Mouse (Mus musculus) limb, embryonic 12.5 days (tissue): ENCODE results near the gene Ino80d. TPM values are rescaled to one million over a fixed set of nuclear protein-coding genes. Genes with fewer than 3 reads are reported as not detected.
A peak's percentile ranks its signal among the peaks of the same experiment; 100 is the strongest.

Experiments
- ATAC-seq: fragments of 200-750 bp; cut with Nextera tagmentation; 2 replicates; pipeline ENCODE4 v1.8.0; 2017; ENCODE audit warnings: low read depth, moderate TSS enrichment; ENCODE audit not compliant: insufficient number of reproducible peaks, insufficient read depth, low FRiP score, low TSS enrichment
- H3K27ac ChIP-seq: fragments of 300-500 bp; sonication (generic); 2 replicates; pipeline ENCODE4 v1.5.1; 2016; ENCODE audit warnings: mild to moderate bottlenecking, moderate library complexity
- H3K27me3 ChIP-seq: fragments of 300-500 bp; sonication (generic); 2 replicates; pipeline ENCODE4 v1.6.1; 2016; ENCODE audit warnings: mild to moderate bottlenecking, moderate library complexity
- H3K36me3 ChIP-seq: fragments of 300-500 bp; sonication (generic); 2 replicates; pipeline ENCODE4 v1.6.1; 2016; ENCODE audit warnings: mild to moderate bottlenecking, moderate library complexity
- H3K4me1 ChIP-seq: fragments of 300-500 bp; sonication (generic); replicated peaks from 2 replicates; pipeline ENCODE4 v1.6.1; 2016
- H3K4me2 ChIP-seq: fragments of 300-500 bp; sonication (generic); 2 replicates; pipeline ENCODE4 v1.6.1; 2016; ENCODE audit warnings: mild to moderate bottlenecking, moderate library complexity
- H3K4me3 ChIP-seq: fragments of 300-500 bp; sonication (generic); replicated peaks from 2 replicates; pipeline ENCODE4 v1.5.1; 2016; ENCODE audit warnings: mild to moderate bottlenecking
- H3K9ac ChIP-seq: fragments of 300-500 bp; sonication (generic); replicated peaks from 2 replicates; pipeline ENCODE4 v1.6.1; 2016; ENCODE audit warnings: mild to moderate bottlenecking, moderate library complexity
- H3K9me3 ChIP-seq: fragments of 300-500 bp; sonication (generic); 2 replicates; pipeline ENCODE4 v1.6.1; 2016; ENCODE audit warnings: mild to moderate bottlenecking, moderate library complexity
- WGBS: fragments of 180-500 bp; shearing (Covaris S2); methylation state at CpG from one replicate; pipeline ENCODE4 v1.1.7; 2016; 5-methylcytosine and 5-hydroxymethylcytosine counted together
- polyA plus RNA-seq: library from polyadenylated mRNA; unstranded; fragments of >200 nt; fragmentation: Nextera tagmentation; extraction: Ambion mirVana; gene quantifications from 2 replicates; pipeline ENCODE4 v1.2.1, GENCODE M21; 2016

The Ino80d gene
- polyA plus RNA-seq, 1 experiment from 2014 or later, result 9.9 TPM

GRCm38 (mm10) chr1:62986267-62986666, 128.2 kb downstream of the Ino80d start:
- Histone ChIP-seq H3K4me2 (peak overlapping the region; percentile 37), H3K27ac (no peak overlapping the region), H3K27me3 (no peaks in the 10 kb centered on the region; the same call in 1 of the 2 replicates), H3K36me3 (no peaks in the 10 kb centered on the region), H3K9me3 (no peaks in the 10 kb centered on the region), H3K4me3 (no peak overlapping the region), H3K4me1 (no peaks in the 10 kb centered on the region), H3K9ac (no peak overlapping the region)
- 24% methylated on average over 7 of the region's 7 CpGs for WGBS
- no peak for ATAC-seq

DNA sequence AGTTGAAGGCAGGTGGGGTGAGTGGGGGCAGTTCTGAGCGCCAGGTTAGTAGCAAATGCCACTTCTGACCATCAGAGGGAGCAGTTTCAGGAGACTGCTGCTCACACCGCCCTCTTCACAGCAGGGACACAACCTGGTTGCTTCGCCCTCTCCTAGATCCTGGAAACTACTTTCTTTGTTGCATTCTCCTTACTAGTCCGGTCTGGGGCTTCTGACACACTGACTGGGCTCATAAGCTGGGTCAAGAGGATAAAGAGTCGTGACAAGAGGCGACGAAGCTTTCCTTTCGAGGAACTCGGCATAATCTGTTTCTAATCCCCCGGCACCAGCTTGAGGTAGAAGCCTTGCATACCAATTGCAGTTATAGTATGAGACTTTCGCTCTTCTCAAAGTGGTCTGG, 129.9 kb downstream of the Ino80d start:
- no peak for ATAC-seq

GRCm38 (mm10) chr1:62976742-62977141, 137.7 kb downstream of the Ino80d start:
- no peaks in the 10 kb centered on the region for H3K36me3 ChIP-seq
- H3K4me3 ChIP-seq, result no peak overlapping the region
- no peak overlapping the region for H3K9ac ChIP-seq
- H3K27ac ChIP-seq, result no peak overlapping the region
- no peaks in the 10 kb centered on the region for H3K4me1 ChIP-seq
- H3K27me3 ChIP-seq, result no peaks in the 10 kb centered on the region
- peaks cover 3% of the 10 kb centered on the region; the same call in 1 of the 2 replicates for H3K9me3 ChIP-seq
- WGBS, result 85% methylated on average over 3 of the region's 3 CpGs
- no peak overlapping the region for H3K4me2 ChIP-seq
- no peak for ATAC-seq

More for the DNA sequence above, 129.9 kb downstream of the Ino80d start:
- H3K27ac ChIP-seq, result no peak overlapping the region
- peak overlapping the region; percentile 17; the same call in 1 of the 2 replicates for H3K4me3 ChIP-seq
- H3K9me3 ChIP-seq, result no peaks in the 10 kb centered on the region
- H3K9ac ChIP-seq, result no peak overlapping the region
- no peaks in the 10 kb centered on the region for H3K4me1 ChIP-seq
- no peaks in the 10 kb centered on the region for H3K36me3 ChIP-seq
- H3K4me2 ChIP-seq, result peak overlapping the region; percentile 40
- H3K27me3 ChIP-seq, result no peaks in the 10 kb centered on the region; the same call in 1 of the 2 replicates
- WGBS, result 36% methylated on average over 11 of the region's 11 CpGs

GRCm38 (mm10) chr1:62966885-62967284, 147.6 kb downstream of the Ino80d start:
- WGBS, result 19% methylated on average over 5 of the region's 5 CpGs
- Histone ChIP-seq H3K27me3 (no peaks in the 10 kb centered on the region), H3K4me2 (no peak overlapping the region), H3K9ac (no peak overlapping the region), H3K36me3 (no peaks in the 10 kb centered on the region), H3K9me3 (no peaks in the 10 kb centered on the region; the same call in 1 of the 2 replicates), H3K4me1 (peaks cover 12% of the 10 kb centered on the region), H3K27ac (no peak overlapping the region), H3K4me3 (no peak overlapping the region)
- no peak for ATAC-seq

- ATAC-seq, result peak; percentile 76
- H3K27me3 ChIP-seq, result no peaks in the 10 kb centered on the region
Measured at GRCm38 (mm10) chr1:62964291-62964690, 150.2 kb downstream of the Ino80d start.

DNA sequence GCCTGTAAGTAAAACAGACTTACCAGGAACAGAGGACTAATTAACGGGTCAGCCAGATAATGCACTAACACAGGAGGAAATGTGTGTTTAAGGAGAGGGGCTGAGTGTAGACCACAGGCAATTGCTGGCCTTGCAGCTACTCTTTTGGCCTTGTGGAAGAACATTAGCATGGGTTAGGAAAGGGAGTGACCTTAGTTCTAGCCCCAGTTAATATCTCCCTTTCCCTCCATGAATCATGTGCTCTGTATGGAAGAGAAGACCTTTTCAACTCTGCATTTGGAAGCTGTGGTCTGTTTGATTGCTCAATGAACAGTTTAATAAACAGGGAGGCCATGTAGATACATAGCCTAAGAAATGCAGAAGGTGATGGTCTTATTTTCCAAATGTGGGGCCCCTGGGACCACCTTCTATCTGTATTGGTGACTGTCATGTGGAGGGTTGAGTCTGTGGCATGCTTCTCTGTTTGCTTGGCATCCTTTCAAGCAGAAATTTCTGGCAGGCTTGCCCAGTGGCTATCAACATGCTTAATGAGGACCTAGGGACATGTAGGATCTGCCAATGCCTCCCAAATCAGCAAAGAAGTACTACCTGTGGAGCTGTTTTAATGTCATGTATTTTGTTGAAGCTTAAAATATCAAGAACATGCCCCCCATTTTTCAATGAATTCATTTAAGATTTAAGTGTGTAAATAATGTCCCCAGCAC, 157.4 kb downstream of the Ino80d start:
- Histone ChIP-seq H3K9ac (no peak overlapping the region), H3K9me3 (no peaks in the 10 kb centered on the region), H3K4me3 (no peak overlapping the region), H3K36me3 (no peaks in the 10 kb centered on the region), H3K27ac (0 out of 2 replicates have a peak overlapping the region, but pooled peaks have one; percentile 4), H3K4me2 (no peak overlapping the region), H3K4me1 (peaks cover 12% of the 10 kb centered on the region; the same call in 1 of the 2 replicates), H3K27me3 (no peaks in the 10 kb centered on the region)
- ATAC-seq, result no peak
- WGBS, result 40% methylated on average over 1 of the region's 1 CpGs

More at GRCm38 (mm10) chr1:62964291-62964690, 150.2 kb downstream of the Ino80d start:
- Histone ChIP-seq H3K9me3 (no peaks in the 10 kb centered on the region; the same call in 1 of the 2 replicates), H3K36me3 (no peaks in the 10 kb centered on the region), H3K9ac (no peak overlapping the region), H3K4me2 (no peak overlapping the region), H3K4me3 (no peak overlapping the region), H3K4me1 (peaks cover 12% of the 10 kb centered on the region), H3K27ac (no peak overlapping the region)
- 21% methylated on average over 6 of the region's 6 CpGs for WGBS

DNA sequence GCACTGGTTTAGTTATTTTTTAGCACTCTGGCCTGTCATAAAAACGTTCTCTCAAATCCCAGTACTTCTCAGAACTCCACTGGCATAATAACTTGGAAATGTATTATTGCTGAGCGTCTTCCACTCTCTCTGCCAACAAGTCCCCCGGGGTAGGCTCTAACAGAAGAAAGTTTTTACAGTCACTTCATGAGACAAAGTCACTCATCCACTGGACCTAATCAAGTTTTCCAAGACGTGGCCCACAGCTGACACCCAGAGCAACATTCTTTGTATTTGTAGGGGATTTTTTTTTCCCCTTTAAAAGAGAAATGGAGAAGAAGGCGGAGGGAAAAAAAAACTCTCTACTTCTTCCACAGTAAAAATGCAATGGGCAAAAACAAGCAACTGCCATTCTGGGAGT, 157.9 kb downstream of the Ino80d start:
- WGBS, result 63% methylated on average over 5 of the region's 5 CpGs
- no peaks in the 10 kb centered on the region for H3K36me3 ChIP-seq

GRCm38 (mm10) chr1:62955340-62955739, 159.1 kb downstream of the Ino80d start:
- Histone ChIP-seq H3K4me2 (no peak overlapping the region), H3K36me3 (no peaks in the 10 kb centered on the region), H3K9ac (no peak overlapping the region), H3K9me3 (no peaks in the 10 kb centered on the region), H3K27me3 (no peaks in the 10 kb centered on the region), H3K27ac (no peak overlapping the region), H3K4me3 (no peak overlapping the region), H3K4me1 (peaks cover 24% of the 10 kb centered on the region)
- no peak for ATAC-seq
- 42% methylated on average over 6 of the region's 6 CpGs for WGBS

More for the DNA sequence above, 157.9 kb downstream of the Ino80d start:
- ATAC-seq, result no peak
- Histone ChIP-seq H3K9me3 (no peaks in the 10 kb centered on the region), H3K4me2 (no peak overlapping the region), H3K27me3 (no peaks in the 10 kb centered on the region), H3K27ac (0 out of 2 replicates have a peak overlapping the region, but pooled peaks have one; percentile 5), H3K9ac (no peak overlapping the region), H3K4me1 (peaks cover 13% of the 10 kb centered on the region; the same call in 1 of the 2 replicates), H3K4me3 (no peak overlapping the region)

- H3K4me2 ChIP-seq, result no peak overlapping the region
- no peaks in the 10 kb centered on the region for H3K27me3 ChIP-seq
- H3K4me1 ChIP-seq, result peaks cover 26% of the 10 kb centered on the region
- no peak overlapping the region for H3K9ac ChIP-seq
- no peak for ATAC-seq
- H3K9me3 ChIP-seq, result no peaks in the 10 kb centered on the region
- H3K27ac ChIP-seq, result no peak overlapping the region
- H3K4me3 ChIP-seq, result no peak overlapping the region
- H3K36me3 ChIP-seq, result no peaks in the 10 kb centered on the region
- WGBS, result 87% methylated on average over 4 of the region's 4 CpGs
Measured at GRCm38 (mm10) chr1:62953036-62953435, 161.4 kb downstream of the Ino80d start.

GRCm38 (mm10) chr1:62952319-62952718, 162.1 kb downstream of the Ino80d start:
- Histone ChIP-seq H3K27me3 (no peaks in the 10 kb centered on the region), H3K4me2 (no peak overlapping the region), H3K9me3 (no peaks in the 10 kb centered on the region), H3K27ac (no peak overlapping the region), H3K4me1 (peaks cover 26% of the 10 kb centered on the region), H3K9ac (no peak overlapping the region), H3K4me3 (no peak overlapping the region), H3K36me3 (no peaks in the 10 kb centered on the region)
- no peak for ATAC-seq
- WGBS, result 83% methylated on average over 3 of the region's 3 CpGs

DNA sequence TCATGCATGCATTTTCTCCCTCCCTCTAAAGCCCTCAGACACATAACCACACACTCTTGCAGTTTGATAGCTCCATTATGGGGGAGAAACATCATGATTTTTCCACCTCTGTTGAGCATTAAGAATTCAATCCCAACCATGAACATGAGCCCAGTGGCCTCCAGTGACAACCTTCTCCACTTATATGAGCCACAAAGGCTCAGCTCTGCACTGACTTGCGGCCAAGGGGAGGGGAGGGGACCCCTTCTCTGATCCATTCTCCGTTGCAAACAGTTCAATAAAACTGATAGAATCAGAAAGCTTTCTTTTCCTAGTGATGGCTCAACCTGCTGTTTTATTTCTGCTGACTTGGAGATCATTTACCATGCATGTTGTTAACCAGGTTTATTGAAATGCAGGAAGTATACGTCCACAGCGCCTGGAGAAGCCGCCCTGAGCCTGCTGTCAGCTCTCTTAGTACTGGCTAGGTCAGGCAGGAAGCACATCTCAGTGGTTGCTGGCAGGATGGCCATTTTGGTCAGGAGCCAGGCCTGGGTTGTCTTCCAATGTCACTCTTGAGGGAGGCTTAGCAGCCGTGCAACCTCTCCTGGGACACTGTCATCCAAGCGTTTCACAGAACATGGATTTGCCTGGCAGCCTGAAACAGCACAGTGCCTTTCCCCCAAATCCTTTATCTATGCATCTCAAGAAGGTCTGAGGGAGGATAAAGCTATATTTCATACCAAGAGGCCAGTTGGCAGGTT, 163.2 kb downstream of the Ino80d start:
- H3K36me3 ChIP-seq, result no peaks in the 10 kb centered on the region
- whole genome bisulfite sequencing, result 67% methylated on average over 7 of the region's 7 CpGs
- no peak overlapping the region for H3K4me3 ChIP-seq
- H3K9me3 ChIP-seq, result no peaks in the 10 kb centered on the region
- H3K27me3 ChIP-seq, result no peaks in the 10 kb centered on the region
- peaks cover 16% of the 10 kb centered on the region for H3K4me1 ChIP-seq
- no peak overlapping the region; the same call in 1 of the 2 replicates for H3K27ac ChIP-seq
- no peak overlapping the region for H3K9ac ChIP-seq
- no peak for ATAC-seq
- H3K4me2 ChIP-seq, result no peak overlapping the region
